Mouse (Mus musculus) 3T3-L1 (cell line): ENCODE data around the gene Sulf2.
A peak's percentile ranks its signal among the peaks of the same experiment; 100 is the strongest.

Experiments
- DNase-seq: peaks from one replicate; pipeline ENCODE4 v3.0.0-alpha.2; 2015; ENCODE audit warnings: low read depth, low spot score

Sulf2 gene

DNA sequence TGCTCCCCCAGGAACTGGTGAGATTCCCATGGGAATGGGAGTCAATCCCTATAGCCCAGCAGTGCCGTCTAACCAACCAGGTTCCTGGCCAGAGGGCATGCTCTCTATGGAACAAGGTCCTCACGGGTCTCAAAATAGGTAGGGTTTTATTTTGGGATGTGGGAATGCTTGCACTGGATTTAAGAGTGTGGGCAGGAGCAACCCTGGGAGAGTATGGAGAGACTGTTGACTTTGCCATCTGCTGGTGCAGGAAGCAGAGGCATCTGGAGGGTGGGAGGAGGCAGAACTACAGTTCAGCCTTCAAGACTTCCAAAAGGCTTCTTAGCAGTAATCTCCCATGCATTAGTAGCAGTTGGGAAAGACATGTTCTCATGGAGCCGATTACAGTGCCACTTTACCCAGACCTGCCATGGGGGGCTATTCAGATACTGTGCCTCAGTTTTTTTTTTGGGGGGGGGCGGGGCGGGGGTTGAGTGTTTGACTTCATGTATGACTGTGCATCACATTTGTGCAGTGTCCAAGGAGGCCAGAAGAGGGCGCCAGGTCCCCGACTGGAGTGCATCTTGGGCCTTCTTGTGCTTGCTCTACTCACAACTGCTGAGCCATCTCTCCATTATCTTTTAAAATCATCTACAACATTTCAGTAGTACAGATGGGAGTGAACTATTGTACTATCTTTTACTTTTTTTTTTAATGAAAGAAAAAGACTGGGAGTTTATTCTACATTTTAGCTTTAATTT lies 95.6 kb downstream of the Sulf2 start:
- peak; percentile 52 for DNase-seq

DNA sequence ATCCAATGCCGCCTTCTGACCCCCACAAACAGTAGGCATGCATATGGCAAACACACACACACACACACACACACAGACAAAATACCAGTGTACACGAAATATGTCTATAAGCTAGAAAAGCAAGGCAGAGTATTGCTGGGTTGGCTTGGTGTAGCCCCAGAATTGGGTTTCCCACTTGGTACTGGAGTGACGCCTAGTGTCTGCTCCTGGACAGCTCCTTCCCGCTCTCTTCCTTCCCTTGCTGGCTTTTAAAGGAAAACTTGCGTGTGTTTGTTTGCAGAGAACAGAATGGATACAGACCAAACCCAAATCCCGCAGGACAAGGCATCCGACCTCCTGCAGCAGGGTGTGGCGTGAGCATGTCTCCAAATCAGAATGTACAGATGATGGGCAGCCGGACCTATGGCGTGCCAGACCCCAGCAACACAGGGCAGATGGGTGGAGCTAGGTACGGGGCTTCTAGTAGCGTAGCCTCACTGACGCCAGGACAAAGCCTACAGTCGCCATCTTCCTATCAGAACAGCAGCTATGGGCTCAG lies 101.4 kb downstream of the Sulf2 start:
- DNase-seq, result no peak

DNA sequence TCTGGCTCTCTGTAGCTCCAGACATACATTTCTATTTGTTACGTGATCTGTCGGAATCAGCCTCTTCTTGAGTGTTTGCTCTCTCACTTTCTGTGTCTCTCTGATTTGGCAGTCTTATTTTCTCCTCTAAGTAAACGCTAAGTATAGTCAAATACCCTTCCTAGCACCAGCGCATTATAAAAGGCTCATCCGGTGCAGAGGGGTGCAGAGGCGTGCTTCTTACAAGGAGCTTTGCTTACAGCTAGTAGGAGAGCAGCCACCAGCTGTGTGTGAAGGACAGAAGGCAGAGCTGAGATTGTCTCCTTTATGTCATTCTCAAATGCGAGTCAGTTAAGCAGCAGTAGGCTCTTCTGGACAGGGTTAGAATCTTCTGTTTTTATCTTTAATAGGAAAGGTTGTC lies 103.5 kb downstream of the Sulf2 start:
- DNase-seq, result no peak

DNA sequence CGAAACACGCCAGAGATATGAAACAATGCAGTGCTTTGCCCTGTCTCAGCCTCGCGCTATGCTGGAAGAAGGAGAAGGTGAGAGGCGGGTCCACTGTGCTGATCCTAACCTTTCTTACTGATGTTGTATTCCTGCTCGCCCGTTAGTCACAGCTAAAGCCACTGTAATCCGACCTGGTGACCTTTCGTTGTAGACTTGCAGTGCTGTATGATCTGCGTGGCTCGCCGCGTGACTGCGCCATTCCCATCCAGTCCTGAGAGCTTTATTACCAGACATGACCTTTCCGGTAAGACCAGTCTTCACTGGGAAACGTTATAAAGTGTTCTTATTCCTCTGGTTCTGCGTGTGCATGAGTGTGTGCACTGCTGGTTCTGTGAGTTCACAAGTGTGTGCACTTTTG lies 104.0 kb downstream of the Sulf2 start:
- DNase-seq, result no peak

DNA sequence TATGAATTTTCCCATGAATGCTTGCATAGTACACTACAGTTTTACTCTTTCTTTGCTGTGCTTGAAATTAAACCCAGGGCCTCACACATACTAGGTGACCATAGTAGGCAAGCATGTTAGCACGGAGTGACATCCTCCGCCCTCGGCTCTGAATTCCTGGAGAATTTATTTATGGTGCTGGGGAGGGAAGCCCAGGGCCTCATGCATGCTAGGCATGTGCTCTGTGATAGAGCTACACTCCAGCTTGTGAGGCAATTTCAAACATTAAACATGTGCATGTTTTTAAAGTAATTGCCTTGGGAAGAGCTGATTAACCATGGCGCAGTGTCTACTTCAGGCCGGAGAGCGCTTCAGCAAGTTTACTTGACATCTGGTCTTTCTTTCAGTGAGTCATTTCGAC lies 106.6 kb downstream of the Sulf2 start:
- no peak for DNase-seq

DNA sequence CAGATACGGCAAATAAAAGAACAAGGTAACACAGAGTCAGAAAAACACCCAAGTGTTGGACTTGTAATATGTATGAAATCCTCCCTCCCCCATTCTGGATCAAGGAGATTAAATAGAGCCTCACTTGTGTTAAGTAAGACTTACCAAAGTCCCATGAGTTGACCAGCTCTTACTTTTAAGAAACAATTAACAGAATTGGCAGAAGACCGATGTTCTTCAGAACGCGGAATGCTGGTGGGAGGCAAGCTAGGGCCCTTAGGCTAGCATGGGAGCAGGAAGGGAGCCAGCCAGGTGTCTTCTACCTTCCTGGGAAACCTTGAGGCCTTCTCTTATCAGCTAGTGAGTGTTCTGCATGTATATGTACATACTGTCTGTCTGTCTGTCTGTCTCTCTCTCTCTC lies 107.5 kb downstream of the Sulf2 start:
- DNase-seq, result no peak

DNA sequence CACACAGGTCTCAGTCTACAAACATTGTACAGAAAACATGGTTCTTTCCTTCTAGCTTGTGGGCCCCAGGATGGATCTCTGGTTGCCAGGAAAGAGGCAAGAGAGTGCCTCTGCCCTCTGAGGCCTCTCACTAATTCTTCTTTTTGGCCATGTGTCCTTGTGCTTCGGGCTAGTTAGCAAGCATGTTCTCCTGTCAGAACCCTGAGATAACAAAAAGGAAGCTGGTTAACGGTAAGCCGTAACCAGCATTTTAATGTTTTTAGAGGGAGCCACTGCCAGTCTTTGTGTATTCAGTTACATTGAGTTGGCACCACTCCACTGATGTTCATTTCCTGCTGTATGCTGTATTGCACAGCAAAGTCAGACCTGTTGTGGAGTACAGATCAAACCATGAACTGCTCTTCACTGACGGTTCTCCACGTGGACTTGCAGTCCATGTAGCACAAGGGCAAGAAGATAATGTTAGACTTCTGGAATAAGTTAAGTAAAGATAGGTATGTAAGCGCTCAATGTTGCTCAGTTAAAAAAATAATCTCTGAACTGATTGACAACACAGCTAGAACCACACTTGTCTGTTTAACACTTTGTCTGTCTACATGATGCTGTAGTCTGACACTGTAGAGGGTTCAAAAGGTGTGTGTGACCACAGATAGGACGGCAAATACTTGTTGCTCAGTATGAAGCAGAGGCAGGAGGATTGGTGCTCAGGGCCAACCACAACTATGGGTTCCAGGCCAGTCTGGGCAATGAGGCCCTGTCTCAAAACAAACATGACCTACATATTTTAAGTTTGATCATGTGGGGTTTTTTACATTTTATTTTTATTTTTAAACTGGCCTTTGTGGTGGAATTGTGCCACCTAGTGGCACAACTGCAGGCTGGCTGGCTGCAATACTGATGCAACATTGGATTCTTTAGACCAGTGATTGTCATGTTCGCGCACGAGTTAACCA lies 109.6 kb downstream of the Sulf2 start:
- DNase-seq, result peak; percentile 76

DNA sequence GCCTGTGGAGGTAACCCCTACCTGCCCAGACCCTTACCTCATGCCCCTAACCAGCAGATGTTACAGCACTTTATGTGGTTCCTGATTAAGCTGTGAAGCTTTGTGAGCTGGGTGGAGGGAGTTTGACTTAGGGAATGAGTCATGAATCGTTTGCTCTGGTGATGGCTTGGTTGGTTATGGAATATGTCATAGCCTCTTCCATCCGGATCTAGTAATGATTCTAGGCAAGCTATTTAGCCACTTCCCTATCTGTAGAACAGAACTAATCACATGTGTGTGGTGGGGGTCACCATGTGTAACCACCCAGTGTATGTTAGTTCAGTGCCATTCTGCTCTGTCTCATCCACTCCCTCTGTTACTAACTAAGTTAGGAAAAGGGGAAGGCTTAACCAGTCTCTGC lies 110.5 kb downstream of the Sulf2 start:
- peak; percentile 65 for DNase-seq

DNA sequence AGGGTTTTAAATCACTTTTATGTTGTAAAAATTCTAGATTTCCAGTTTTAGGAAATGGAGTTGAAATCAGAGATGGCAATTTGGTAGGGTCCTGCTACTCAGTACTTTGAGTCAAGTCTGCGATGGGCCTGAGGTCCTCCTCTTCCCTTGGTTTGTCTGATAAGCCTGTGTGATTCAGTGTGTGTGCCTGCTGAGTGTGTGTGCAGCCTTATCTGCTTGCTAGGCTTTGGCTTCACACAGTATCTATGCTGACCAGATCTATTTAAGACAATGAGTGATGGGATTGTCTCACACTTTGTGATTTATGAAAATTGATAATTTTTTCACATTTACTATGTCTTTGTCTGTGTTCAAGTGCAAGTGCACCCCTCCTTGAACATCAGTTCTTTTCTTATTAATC lies 112.9 kb downstream of the Sulf2 start:
- no peak for DNase-seq

DNA sequence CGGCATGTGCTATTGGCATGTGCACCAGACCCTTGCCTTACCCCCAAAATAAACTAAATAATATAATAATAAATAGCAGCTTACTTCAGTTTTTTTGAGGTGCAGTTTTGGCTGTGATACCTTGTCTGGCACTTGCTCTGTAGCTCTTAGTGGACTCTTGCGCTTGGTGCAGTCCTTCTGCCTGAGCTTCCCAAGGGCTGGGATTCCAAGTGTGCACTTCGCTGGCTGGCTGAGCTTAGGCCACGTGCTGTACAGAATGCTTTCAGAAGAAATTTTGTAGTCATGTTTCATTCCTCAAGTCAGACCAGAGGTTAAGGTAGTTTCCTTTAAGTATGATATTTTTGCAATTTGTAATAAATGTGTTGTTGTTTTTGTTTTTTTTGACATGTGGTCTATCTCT lies 115.8 kb downstream of the Sulf2 start:
- DNase-seq, result no peak

DNA sequence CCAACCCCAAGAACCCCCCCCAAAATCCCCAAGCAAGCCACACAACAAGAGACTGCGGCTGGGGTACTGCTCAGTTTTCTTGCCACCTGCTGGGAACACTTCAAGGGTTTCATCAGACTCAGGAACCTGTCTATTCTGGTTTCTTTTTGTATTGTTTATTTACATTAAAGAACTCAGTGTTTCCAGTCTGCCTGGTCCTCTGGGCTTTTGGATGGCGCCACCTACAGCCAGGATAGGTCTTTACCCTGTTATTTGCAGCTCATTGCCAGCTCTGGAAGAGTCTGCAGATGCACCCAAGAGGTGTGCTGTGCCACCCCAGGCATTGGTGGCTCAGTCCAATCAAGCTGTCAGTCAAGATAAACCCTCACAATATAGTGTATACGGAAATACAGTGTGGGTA lies 119.7 kb downstream of the Sulf2 start:
- DNase-seq, result peak; percentile 82

DNA sequence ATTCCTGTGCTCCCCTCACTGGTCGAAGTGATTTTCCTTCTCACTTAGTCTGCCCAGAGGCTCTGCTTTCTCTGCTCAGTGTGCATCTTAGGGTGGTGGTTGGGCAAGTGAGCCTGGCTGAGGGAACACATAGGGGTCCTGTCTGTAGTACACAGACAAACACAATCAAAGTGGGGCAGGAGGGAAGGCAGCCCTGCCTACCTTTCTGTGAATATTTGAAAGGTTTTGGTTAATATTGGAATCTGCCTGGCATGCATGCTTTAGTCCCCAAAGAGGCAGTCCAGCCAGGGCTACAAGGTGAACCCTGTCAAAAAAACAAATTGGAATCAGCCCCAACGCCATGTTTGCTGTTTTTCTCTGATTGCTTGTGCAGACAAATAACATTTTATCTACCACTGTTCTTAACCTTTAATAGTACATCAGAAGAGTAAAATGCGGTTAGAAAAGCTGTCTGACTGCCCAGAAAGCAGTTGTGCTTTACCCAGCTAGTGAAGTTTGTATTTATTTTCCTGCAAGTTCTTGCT lies 120.4 kb downstream of the Sulf2 start:
- DNase-seq, result no peak

DNA sequence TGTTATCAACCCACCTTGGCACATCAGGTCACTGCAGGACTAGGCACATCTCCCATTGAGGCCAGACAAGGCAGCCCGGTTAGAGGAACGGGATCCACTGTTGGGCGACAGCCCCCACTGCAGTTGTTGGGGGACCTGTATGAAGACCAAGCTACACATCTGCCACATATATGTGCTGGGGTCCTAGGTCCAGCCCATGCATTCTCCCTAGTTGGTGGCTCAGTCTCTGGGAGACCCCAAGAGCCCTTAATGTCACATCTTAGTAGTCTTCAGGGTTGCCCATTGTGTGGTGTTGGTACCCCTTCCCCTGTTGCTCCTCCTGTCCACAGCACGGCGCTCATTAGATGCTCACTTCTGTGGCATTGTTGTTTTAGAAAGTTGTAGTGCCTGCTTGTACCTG lies 122.8 kb downstream of the Sulf2 start:
- DNase-seq, result no peak

DNA sequence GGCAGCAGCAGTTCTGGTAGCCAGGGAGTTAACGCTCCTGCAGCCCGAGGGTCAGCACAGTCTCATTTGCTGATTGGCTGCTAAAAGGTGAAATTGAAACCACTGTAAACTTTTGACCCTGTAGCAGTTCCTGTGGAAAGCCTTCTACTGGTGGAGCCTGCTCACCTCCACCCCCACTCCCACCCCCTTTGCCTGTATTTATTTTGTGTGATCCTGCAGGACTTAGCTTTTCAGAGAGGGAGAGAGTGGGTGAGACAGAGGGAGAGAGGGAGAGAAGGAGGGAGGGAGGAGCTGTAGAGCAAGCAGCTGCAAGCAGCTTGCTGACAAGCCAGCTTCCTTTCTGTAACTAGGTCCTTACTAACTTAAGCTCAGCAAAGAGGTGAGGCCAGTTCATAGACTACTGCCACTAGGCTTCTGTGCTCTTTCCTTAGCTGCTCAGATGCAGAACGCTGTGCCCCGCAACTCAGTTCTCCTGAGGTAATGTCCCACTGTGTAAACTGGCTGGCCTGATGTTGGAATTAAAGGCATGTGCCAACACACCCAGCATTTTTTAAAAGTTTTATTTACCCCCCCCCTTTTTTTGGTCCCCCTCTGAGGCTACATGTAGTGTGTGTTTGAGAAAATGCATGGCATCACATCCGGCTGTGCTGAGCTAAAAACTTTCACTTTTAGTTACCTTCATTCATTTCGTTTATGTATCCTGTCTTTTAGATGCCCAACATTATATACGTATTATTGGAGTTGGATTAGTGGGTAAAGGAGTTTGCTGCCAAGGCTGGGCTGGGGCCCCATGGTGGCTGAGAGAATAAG lies 124.1 kb downstream of the Sulf2 start:
- DNase-seq, result peak; percentile 90

DNA sequence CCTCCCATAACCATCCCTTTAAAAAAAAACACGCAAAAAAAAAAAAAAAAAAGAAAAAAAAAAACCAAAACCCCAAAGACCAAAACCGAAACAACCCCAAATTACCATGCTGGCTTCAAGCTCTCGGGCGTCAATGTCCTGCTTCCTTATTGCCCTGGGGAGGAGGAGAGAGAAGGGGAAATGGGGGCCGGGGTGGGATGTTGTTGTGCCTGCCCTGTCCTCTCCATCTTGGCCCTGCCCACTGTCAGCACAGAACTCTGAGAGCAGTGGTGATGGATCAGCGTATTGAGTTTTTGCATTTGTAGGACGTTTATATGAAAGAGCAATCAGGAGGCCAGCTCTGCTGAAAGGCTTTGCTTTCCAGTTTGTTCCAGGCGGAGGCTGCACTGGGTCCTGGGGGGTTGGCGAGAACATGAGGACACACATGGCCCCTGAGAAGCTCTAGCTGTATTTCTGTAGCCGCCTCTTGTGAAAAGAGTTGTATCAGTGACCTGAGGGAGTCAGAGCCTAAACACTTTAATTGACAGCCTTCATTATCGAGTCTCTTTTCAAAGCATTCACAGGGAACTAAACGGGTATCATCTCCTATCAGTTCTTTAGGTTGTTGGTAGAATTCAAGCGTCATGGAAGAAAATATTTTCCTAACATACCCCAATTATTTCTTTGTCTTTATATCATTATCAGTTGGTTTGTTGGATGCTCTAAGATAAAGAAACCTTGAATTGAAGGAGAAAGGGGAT lies 125.0 kb downstream of the Sulf2 start:
- peak; percentile 44 for DNase-seq

DNA sequence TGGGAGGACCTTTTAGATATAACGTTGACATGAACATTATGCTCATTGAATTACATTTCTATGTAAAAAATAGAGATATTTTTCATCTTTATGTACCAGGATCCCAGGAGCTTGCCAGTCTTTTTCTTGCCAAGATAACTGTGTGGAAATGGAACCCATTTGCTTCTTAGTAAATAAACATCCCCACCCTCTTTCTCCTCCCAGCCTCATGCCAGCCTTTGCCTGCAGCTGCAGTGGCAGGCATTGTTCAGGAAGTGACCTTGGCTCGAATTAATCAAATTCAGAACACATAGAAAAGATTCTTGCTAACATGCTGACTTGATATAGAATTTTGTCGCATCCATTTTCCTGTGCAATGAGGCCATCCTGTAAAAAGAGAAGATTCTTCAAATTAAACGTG lies 126.2 kb downstream of the Sulf2 start:
- no peak for DNase-seq

DNA sequence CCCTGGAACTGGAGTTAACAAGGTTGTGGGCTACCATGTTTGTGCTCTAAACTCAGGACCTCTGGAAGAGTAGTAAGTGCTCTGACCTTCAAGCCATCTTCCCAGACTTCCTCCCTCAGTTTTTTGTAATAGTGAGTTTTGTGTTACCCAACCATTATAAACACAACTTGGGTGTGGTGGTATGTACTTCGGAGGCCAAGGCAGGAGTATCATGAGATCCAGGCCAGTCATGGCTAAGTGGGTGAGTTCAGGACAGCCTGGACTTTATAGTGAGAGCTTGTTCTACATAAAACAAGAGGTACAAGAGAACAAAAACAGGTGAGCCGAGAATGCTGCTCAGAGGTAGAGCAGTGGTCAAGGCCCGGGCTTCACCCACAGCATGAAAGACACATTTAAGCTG lies 127.6 kb downstream of the Sulf2 start:
- no peak for DNase-seq

DNA sequence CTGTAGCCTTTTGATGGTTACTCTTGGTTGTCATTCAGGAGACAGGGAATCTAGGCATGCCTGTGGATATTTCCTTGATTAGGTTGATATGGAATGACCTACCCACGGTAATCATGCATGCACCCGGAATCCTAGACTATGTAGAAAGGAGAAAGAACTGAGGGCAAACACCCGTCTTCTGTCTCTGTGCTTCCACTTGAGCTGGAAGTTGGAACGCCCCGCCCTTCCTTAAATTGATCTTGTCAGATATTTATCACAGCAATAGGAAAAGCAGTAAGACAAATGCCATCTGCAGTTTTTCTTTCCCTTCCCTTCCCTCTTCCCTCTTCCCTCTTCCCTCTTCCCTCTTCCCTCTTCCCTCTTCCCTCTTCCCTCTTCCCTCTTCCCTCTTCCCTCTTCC lies 129.5 kb downstream of the Sulf2 start:
- no peak for DNase-seq

DNA sequence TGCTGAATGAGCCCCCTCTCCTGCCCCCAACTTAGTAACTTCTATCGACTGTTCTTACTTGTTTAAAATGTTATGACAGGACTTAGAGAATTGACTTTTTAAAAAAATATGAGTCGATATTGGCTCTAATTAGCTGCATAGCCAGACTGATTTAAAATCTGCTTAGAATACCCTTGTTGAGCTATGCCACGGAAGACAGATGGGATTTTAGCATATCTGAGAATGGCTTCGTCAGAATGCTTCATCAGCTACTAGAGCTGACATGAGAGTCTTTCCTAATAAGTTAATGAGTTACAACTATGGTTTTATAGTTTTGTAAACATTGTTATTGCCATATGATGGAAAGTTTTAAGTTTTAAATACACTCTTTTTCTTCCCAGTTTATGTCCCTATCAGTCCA lies 130.8 kb downstream of the Sulf2 start:
- no peak for DNase-seq

DNA sequence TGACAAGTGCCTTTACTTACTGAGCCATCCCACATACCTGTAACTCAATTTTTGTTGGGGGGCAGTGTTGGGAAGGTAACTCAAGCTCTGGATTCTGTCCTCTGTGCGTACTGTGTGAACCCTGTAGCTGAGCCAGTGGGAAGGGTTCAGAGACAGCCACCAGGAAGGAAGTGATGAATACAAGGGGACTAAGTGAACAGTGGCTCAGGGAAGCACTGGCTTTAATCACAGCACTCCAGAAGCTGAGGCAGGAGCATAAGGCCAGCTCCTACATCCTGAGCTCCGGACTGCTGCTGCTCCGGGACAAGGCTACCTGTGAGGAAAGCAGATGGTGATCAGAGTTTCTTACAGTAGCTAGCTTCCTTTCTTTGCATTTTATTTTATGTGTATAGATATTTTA lies 131.4 kb downstream of the Sulf2 start:
- no peak for DNase-seq
